Mouse (Mus musculus): ENCODE data around the gene Hdc. TPM values are rescaled to one million over a fixed set of nuclear protein-coding genes. Genes with fewer than 3 reads are reported as not detected.
A peak's percentile ranks its signal among the peaks of the same experiment; 100 is the strongest.

The Hdc gene
- polyA plus RNA-seq, 1 experiment from 2014 or later, result 9.2 TPM

DNA sequence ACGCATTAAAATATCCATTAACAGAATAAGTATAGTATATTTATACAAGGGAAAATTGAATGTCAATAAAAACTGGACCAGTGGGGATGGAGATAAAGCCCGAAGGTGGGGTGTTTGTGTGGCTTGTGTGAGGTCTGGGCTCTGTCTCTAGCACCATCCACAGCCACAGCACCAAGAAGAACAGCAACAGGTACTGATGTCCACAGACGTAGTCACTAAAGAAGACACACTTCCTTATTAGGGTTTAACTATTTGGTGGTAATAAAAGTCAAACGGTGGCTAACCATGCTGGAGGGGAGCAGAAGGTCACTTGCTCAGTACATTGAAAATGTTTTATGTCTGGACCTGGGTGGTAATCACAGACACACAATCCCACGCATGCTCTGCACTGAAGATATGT is 41.7 kb downstream of the Hdc start:
- no peaks in the 10 kb centered on the region for H3K9me3 ChIP-seq (replicated peaks)
- H3K9ac ChIP-seq, result no peak overlapping the region
- no peak for ATAC-seq (replicated peaks; ENCODE audit: insufficient number of reproducible peaks, insufficient read depth, low FRiP score, low read depth)
- H3K27me3 ChIP-seq, result no peaks in the 10 kb centered on the region
- no peak overlapping the region for H3K4me2 ChIP-seq
- 82% methylated on average over 5 of the region's 5 CpGs for WGBS
- no peaks in the 10 kb centered on the region for H3K36me3 ChIP-seq
- H3K27ac ChIP-seq, result no peak overlapping the region
- H3K4me1 ChIP-seq (replicated peaks), result no peaks in the 10 kb centered on the region
- H3K4me3 ChIP-seq, result no peak overlapping the region

GRCm38 (mm10) chr2:126575391-126576176 is 43.5 kb downstream of the Hdc start:
- 70% methylated on average over 11 of the region's 11 CpGs for WGBS
- no peaks in the 10 kb centered on the region for H3K27me3 ChIP-seq
- H3K36me3 ChIP-seq, result no peaks in the 10 kb centered on the region
- no peak for ATAC-seq (replicated peaks; ENCODE audit: insufficient number of reproducible peaks, insufficient read depth, low FRiP score, low read depth)
- no peak overlapping the region for H3K9ac ChIP-seq
- H3K4me1 ChIP-seq (replicated peaks), result no peaks in the 10 kb centered on the region
- H3K4me2 ChIP-seq, result no peak overlapping the region
- no peak overlapping the region for H3K4me3 ChIP-seq
- no peak overlapping the region for H3K27ac ChIP-seq
- H3K9me3 ChIP-seq (replicated peaks), result peaks cover 5% of the 10 kb centered on the region; the same call in 1 of the 2 replicates

GRCm38 (mm10) chr2:126572747-126573146 is 46.4 kb downstream of the Hdc start:
- no peak overlapping the region for H3K4me2 ChIP-seq
- no peaks in the 10 kb centered on the region for H3K27me3 ChIP-seq
- 61% methylated on average over 4 of the region's 4 CpGs for WGBS
- no peaks in the 10 kb centered on the region for H3K4me1 ChIP-seq (replicated peaks)
- H3K4me3 ChIP-seq, result no peak overlapping the region
- H3K36me3 ChIP-seq, result no peaks in the 10 kb centered on the region
- no peak for ATAC-seq (replicated peaks; ENCODE audit: insufficient number of reproducible peaks, insufficient read depth, low FRiP score, low read depth)
- H3K9me3 ChIP-seq (replicated peaks), result peaks cover 5% of the 10 kb centered on the region; the same call in 1 of the 2 replicates
- H3K9ac ChIP-seq, result no peak overlapping the region
- no peak overlapping the region for H3K27ac ChIP-seq

DNA sequence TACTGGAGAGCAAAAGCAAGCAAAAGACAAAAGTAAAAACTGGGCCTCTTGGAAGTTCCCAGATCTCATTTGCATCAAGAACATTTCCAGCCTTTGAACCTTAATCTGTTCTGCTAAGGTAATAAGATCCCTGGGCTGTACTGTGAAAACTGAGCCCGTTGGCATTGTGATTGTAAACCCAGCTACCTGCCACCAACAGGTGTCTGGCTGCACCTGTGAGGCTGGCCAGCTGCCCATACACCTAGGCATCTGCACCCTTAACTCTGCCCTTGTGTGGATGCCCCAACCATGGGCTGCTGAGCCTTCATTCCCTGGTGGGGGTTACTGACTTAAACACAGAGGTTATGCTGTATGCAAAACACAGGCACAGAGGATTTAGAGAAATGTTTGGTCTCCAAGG is 46.9 kb downstream of the Hdc start:
- no peak for ATAC-seq (replicated peaks; ENCODE audit: insufficient number of reproducible peaks, insufficient read depth, low FRiP score, low read depth)
- Histone ChIP-seq H3K4me1 (replicated peaks) (no peaks in the 10 kb centered on the region), H3K27me3 (no peaks in the 10 kb centered on the region), H3K4me2 (no peak overlapping the region), H3K36me3 (no peaks in the 10 kb centered on the region), H3K9ac (no peak overlapping the region), H3K4me3 (no peak overlapping the region), H3K27ac (no peak overlapping the region), H3K9me3 (replicated peaks) (peaks cover 5% of the 10 kb centered on the region; the same call in 1 of the 2 replicates)
- 58% methylated on average over 1 of the region's 1 CpGs for WGBS

GRCm38 (mm10) chr2:126563411-126564105 is 55.5 kb downstream of the Hdc start:
- Histone ChIP-seq H3K4me1 (replicated peaks) (peaks cover 11% of the 10 kb centered on the region), H3K4me3 (no peak overlapping the region), H3K9ac (no peak overlapping the region), H3K4me2 (peak overlapping the region; percentile 34), H3K9me3 (replicated peaks) (no peaks in the 10 kb centered on the region), H3K27ac (peak overlapping the region; percentile 56), H3K36me3 (no peaks in the 10 kb centered on the region), H3K27me3 (no peaks in the 10 kb centered on the region)
- peak; percentile 77 for ATAC-seq (replicated peaks; ENCODE audit: insufficient number of reproducible peaks, insufficient read depth, low FRiP score, low read depth)
- WGBS, result 44% methylated on average over 17 of the region's 17 CpGs

GRCm38 (mm10) chr2:126560094-126560493 is 59.0 kb downstream of the Hdc start:
- Histone ChIP-seq H3K27ac (no peak overlapping the region), H3K4me1 (replicated peaks) (peaks cover 11% of the 10 kb centered on the region), H3K27me3 (peaks cover 8% of the 10 kb centered on the region; the same call in 1 of the 2 replicates), H3K4me2 (no peak overlapping the region), H3K36me3 (no peaks in the 10 kb centered on the region), H3K9me3 (replicated peaks) (no peaks in the 10 kb centered on the region), H3K9ac (no peak overlapping the region), H3K4me3 (no peak overlapping the region)
- no peak for ATAC-seq (replicated peaks; ENCODE audit: insufficient number of reproducible peaks, insufficient read depth, low FRiP score, low read depth)
- 90% methylated on average over 1 of the region's 1 CpGs for WGBS

DNA sequence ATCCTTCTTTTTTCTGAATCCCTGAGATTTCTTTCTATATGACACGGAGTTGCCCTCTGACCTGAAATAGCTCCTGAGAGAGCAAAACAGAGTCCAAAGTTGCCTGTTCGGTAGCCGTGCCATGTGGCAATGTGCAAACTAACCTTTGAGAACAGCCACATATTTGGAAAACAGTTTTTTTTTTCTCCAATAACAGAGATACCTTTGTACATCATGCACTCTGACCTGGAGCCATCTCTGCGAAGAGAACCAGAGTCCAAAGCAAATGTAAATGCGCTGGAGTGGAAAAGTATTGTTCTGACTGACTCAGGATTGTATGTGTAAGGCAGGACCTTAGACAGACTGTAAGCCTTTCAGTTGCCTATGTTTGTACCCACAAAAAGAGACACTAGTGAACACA is 63.6 kb downstream of the Hdc start:
- Histone ChIP-seq H3K4me2 (no peak overlapping the region), H3K27ac (no peak overlapping the region), H3K27me3 (peaks cover 52% of the 10 kb centered on the region), H3K9ac (no peak overlapping the region), H3K4me1 (replicated peaks) (peaks cover 13% of the 10 kb centered on the region), H3K4me3 (no peak overlapping the region), H3K36me3 (no peaks in the 10 kb centered on the region), H3K9me3 (replicated peaks) (no peaks in the 10 kb centered on the region)
- no peak for ATAC-seq (replicated peaks; ENCODE audit: insufficient number of reproducible peaks, insufficient read depth, low FRiP score, low read depth)
- 86% methylated on average over 5 of the region's 5 CpGs for WGBS

DNA sequence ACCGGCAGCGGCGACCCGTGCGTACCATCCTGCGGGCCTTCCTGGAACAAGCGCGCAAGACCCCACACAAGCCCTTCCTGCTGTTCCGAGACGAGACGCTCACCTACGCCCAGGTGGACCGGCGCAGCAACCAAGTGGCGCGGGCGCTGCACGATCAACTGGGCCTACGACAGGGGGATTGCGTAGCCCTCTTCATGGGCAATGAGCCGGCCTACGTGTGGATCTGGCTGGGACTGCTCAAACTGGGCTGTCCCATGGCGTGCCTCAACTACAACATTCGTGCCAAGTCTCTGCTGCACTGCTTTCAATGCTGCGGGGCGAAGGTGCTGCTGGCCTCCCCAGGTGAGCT is 65.8 kb downstream of the Hdc start:
- WGBS, result 3% methylated on average over 26 of the region's 26 CpGs
- peak overlapping the region; percentile 56 for H3K9ac ChIP-seq
- no peak for ATAC-seq (replicated peaks; ENCODE audit: insufficient number of reproducible peaks, insufficient read depth, low FRiP score, low read depth)
- peaks cover 13% of the 10 kb centered on the region for H3K4me1 ChIP-seq (replicated peaks)
- no peaks in the 10 kb centered on the region for H3K9me3 ChIP-seq (replicated peaks)
- H3K4me2 ChIP-seq, result peak overlapping the region; percentile 98
- H3K4me3 ChIP-seq, result peak overlapping the region; percentile 59
- H3K27me3 ChIP-seq, result peaks cover 62% of the 10 kb centered on the region
- no peak overlapping the region for H3K27ac ChIP-seq
- H3K36me3 ChIP-seq, result no peaks in the 10 kb centered on the region

DNA sequence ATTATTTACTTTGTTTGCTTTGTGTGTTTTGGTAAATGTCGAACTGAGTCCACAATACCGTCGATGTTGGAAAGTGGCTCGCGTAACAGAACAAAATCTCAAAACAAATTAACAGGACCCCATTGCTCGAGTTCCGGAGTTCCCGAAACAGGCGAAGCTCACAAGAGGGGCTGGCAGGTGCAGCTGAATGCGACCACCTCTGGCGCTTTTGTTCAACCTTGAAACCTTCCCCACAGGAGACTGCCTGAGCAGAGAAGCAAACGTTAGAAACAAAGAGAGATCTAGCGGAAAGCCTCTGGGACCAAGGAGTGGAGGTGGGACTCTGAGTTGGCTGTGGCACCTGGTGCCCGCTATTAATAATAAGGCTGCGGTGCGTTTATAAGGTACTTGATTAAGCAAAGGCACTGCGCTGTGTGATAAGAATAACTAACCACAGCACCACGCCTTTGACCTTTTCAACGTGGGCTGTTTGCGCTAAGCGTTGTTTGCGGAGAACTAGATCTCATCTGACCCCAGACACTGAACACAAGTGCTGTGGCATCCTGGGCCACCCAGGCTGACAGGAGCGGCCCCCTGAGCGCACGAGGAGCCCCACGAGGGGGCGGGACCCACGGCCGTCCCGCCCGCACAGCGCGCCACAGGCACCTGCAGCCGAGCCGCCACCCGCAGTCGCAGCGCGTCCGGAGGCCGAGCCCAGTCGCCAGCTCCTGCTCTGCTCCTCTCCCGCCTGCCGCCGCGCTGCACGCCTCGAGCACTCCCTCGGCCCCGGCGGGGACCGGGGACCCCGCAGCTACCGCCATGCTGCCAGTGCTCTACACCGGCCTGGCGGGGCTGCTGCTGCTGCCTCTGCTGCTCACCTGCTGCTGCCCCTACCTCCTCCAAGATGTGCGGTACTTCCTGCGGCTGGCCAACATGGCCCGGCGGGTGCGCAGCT is 66.5 kb downstream of the Hdc start, which contains the start of gene Slc27a2:
Gene Slc27a2 (plus strand): TSS at position 51 of the 934 bp plus-strand sequence.
- Histone ChIP-seq H3K27ac (no peak within 1 kb of the TSS), H3K4me2 (peak within 1 kb of the TSS; percentile 98), H3K9ac (peak within 1 kb of the TSS; percentile 56), H3K36me3 (no peaks in the 10 kb centered on the region), H3K9me3 (replicated peaks) (no peaks in the 10 kb centered on the region), H3K4me3 (peak within 1 kb of the TSS; percentile 59), H3K4me1 (replicated peaks) (peaks cover 13% of the 10 kb centered on the region), H3K27me3 (peaks cover 62% of the 10 kb centered on the region)
- ATAC-seq (replicated peaks; ENCODE audit: insufficient number of reproducible peaks, insufficient read depth, low FRiP score, low read depth), result 0 out of 2 replicates have a peak, but pooled peaks have one; percentile 31
- WGBS, result 2% methylated on average over 61 of the region's 61 CpGs

DNA sequence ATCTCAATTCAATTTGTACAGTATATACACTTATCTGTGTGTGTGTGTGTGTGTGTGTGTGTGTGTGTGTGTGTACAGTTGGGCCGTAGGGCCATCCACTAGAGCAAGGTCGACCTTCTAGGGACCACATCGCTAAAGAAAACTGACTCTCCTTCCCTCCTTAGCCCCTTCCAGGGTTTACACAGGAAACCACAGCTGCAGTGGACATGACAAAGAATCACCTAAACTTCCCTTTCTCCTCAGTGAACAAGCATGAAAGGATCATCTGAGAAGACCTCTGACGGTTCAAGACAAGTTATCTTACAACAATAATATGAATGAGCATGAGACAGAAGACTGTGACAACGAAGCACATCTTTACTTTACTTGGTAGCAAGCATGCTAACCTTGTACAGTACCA is 67.2 kb downstream of the Hdc start:
- no peak overlapping the region for H3K4me3 ChIP-seq
- H3K9me3 ChIP-seq (replicated peaks), result no peaks in the 10 kb centered on the region
- no peaks in the 10 kb centered on the region for H3K36me3 ChIP-seq
- peak overlapping the region; percentile 98; the same call in 1 of the 2 replicates for H3K4me2 ChIP-seq
- H3K9ac ChIP-seq, result no peak overlapping the region
- 34% methylated on average over 5 of the region's 5 CpGs for WGBS
- H3K4me1 ChIP-seq (replicated peaks), result peaks cover 13% of the 10 kb centered on the region
- H3K27ac ChIP-seq, result no peak overlapping the region
- no peak for ATAC-seq (replicated peaks; ENCODE audit: insufficient number of reproducible peaks, insufficient read depth, low FRiP score, low read depth)
- peaks cover 62% of the 10 kb centered on the region for H3K27me3 ChIP-seq

Measured in heart, embryonic 15.5 days (tissue).